Mouse (Mus musculus) hindbrain, embryonic 14.5 days (tissue): Measurements from ENCODE around the gene Kif7. TPM values are rescaled to one million over a fixed set of nuclear protein-coding genes. Genes with fewer than 3 reads are reported as not detected.
A peak's percentile ranks its signal among the peaks of the same experiment; 100 is the strongest.

Experiments used
- ATAC-seq: fragments of 200-750 bp; cut with Nextera tagmentation; 2 replicates; pipeline ENCODE4 v1.8.0; 2017; ENCODE audit warnings: moderate number of reproducible peaks, mild to moderate bottlenecking, moderate TSS enrichment, moderate library complexity; ENCODE audit not compliant: low FRiP score
- DNase-seq: peaks from one replicate; pipeline ENCODE4 v3.0.0-alpha.2; 2015; ENCODE audit warnings: low spot score
- H3K27ac ChIP-seq: fragments of 300-500 bp; sonication (generic); 2 replicates; pipeline ENCODE4 v1.5.1; 2014; ENCODE audit warnings: mild to moderate bottlenecking, moderate library complexity
- H3K27me3 ChIP-seq: fragments of 300-500 bp; sonication (generic); 2 replicates; pipeline ENCODE4 v1.6.1; 2014; ENCODE audit warnings: mild to moderate bottlenecking, low read length, mixed read lengths; ENCODE audit not compliant: control insufficient read depth, insufficient read depth
- H3K36me3 ChIP-seq: fragments of 300-500 bp; sonication (generic); replicated peaks from 2 replicates; pipeline ENCODE4 v1.6.1; 2014; ENCODE audit not compliant: control insufficient read depth, insufficient read depth
- H3K4me1 ChIP-seq: fragments of 300-500 bp; sonication (generic); replicated peaks from 2 replicates; pipeline ENCODE4 v1.6.1; 2014; ENCODE audit warnings: antibody characterized with exemption, low read length, mixed read lengths; ENCODE audit not compliant: control insufficient read depth, insufficient read depth
- H3K4me2 ChIP-seq: fragments of 300-500 bp; sonication (generic); replicated peaks from 2 replicates; pipeline ENCODE4 v1.6.1; 2014; ENCODE audit warnings: mild to moderate bottlenecking, moderate library complexity
- H3K4me3 ChIP-seq: fragments of 300-500 bp; sonication (generic); replicated peaks from 2 replicates; pipeline ENCODE4 v1.5.1; 2014; ENCODE audit warnings: mild to moderate bottlenecking, low read length
- H3K9ac ChIP-seq: fragments of 300-500 bp; sonication (generic); 2 replicates; pipeline ENCODE4 v1.6.1; 2014
- H3K9me3 ChIP-seq: fragments of 300-500 bp; sonication (generic); 2 replicates; pipeline ENCODE4 v1.6.1; 2016; ENCODE audit warnings: low read length; ENCODE audit not compliant: control insufficient read depth
- WGBS: fragments of 180-500 bp; shearing (Covaris S2); extraction: QIAGEN DNeasy Blood & Tissue Kit; methylation state at CpG from one replicate; pipeline ENCODE4 v1.1.7; 2014; 5-methylcytosine and 5-hydroxymethylcytosine counted together
- polyA plus RNA-seq: library from polyadenylated mRNA; unstranded; fragments of >200 nt; fragmentation: Nextera tagmentation; extraction: Ambion mirVana; gene quantifications from 2 replicates; pipeline ENCODE4 v1.2.1, GENCODE M21; 2014

Gene Kif7
- polyA plus RNA-seq, 1 experiment from 2014 or later, result 2.0 TPM

DNA sequence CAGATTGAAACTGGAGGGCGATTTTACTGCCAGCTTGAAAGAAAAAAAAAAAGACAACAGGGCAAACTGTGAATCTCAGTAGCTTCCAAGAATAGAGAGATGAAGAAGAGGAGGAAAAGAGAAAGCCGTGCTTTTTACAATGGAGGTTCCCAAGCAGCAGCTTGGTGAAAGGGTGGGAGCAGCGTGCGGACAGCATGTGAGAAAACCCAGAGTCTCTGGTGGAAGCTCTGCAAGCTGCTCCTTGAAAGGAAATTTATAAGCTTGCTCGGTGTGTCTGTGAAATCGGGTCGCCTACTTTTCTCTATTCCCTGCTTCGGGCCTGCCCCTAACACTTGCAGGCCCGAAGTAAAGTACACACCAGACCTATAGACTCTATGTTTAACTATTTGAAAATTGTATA, 28.5 kb upstream of the Kif7 start:
- WGBS, result 91% methylated on average over 9 of the region's 9 CpGs
- Histone ChIP-seq H3K9ac (no peak overlapping the region), H3K36me3 (no peaks in the 10 kb centered on the region), H3K4me3 (no peak overlapping the region), H3K9me3 (no peaks in the 10 kb centered on the region), H3K4me1 (peaks cover 6% of the 10 kb centered on the region; the same call in 1 of the 2 replicates), H3K27me3 (no peaks in the 10 kb centered on the region), H3K4me2 (no peak overlapping the region), H3K27ac (no peak overlapping the region)
- ATAC-seq (no peak), DNase-seq (no peak)

DNA sequence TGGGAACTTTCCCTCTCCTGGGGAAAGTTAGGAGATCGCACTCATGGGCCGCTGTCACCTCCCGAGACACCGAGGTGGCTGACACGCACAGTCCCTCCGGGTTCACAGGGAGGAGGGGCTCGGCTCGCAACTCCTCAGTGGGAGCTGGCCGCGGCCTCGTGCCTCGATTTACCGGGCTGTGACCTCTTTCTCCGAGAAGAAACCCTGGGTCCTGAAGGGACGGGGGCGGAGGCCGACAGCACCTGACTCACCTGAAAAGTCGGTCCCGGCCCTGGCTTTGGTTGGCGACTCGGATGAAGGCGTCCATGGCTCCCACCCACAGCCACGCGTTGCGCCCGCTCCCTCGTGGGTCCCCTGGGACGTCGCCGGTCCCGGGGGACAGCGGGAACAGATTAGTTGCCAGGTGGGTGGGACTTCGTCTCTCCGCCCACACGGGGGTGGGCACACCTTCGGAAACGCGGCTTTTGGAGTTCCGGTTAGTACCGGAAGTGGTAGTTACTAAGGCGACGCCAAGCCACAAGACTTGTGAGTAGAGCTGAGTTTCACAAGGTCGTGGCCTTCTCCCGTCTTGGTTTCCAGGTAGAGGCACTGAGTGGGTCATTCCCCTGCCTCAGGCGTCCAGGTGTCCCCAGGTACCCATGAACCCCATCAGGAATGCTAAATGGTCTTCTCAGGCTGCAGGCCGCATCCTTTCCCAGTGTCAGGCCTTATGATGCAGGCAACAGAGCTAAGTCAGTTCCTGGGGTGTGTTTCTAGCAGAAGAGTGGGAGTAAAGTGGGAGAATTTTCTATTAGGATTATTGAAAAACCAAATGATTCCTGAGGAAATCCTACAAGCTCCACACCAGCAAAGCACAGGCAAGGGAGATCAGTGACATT, 27.4 kb upstream of the Kif7 start, which contains the start of the genes Pex11a and Wdr93:
Gene Pex11a (minus strand): TSS at position 473 of the 878 bp plus-strand sequence.
Gene Wdr93 (plus strand): TSS at position 505 of the 878 bp plus-strand sequence.
- DNase-seq, result peak; percentile 88
- WGBS, result 3% methylated on average over 46 of the region's 46 CpGs
- no peaks in the 10 kb centered on the region for H3K36me3 ChIP-seq

DNA sequence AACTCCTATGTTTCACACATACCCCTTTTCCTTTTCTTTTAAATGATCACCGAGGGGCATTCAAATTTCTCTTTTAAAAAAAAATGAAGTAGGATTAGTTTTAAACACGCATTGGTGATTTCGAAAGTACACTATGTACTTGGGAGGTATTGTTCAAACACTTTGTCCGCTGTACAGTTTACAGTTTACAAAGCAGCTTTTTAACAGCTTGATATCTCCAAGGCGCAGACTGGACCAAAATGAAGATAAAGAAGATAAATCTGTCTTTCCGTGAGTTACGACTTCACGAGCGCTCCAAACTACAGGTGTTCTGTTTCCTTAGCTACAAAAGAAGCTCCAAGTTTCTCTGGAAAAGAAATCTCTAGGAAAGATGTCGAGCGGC, 26.7 kb upstream of the Kif7 start:
- Histone ChIP-seq H3K4me1 (peaks cover 6% of the 10 kb centered on the region; the same call in 1 of the 2 replicates), H3K9me3 (no peaks in the 10 kb centered on the region), H3K27ac (no peak overlapping the region), H3K4me2 (peak overlapping the region; percentile 97), H3K4me3 (peak overlapping the region; percentile 74), H3K9ac (peak overlapping the region; percentile 71), H3K27me3 (no peaks in the 10 kb centered on the region), H3K36me3 (no peaks in the 10 kb centered on the region)
- WGBS, result 25% methylated on average over 11 of the region's 11 CpGs
- ATAC-seq (no peak), DNase-seq (no peak)

More for the DNA sequence above, 27.4 kb upstream of the Kif7 start, which contains the start of the genes Pex11a and Wdr93:
- H3K9me3 ChIP-seq, result no peaks in the 10 kb centered on the region
- peak within 1 kb of the TSS; percentile 74 for H3K4me3 ChIP-seq
- H3K4me2 ChIP-seq, result peak within 1 kb of the TSS; percentile 97
- peak; percentile 88 for ATAC-seq
- no peak within 1 kb of the TSS for H3K27ac ChIP-seq
- H3K9ac ChIP-seq, result peak within 1 kb of the TSS; percentile 71
- H3K27me3 ChIP-seq, result no peaks in the 10 kb centered on the region
- H3K4me1 ChIP-seq, result peaks cover 6% of the 10 kb centered on the region; the same call in 1 of the 2 replicates

DNA sequence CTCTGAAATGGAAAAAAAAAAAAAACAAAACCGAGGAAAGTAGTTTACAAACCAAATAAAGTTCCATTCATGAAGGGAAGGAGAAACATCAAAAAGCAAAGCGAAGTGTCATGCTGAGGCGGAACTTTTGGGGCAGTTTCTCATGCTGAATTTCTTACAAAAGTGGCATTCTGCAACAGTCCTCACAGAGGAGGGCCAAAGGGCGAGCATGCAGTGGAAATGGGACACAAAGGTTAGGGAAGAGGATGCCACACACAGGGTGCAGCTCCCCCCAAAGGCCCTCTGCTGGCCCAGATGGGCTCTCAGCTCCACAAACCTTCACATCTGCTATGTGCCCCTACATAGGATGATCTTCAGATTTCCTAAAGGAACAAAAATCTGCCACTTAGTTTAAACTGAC, 24.8 kb upstream of the Kif7 start:
- Histone ChIP-seq H3K9ac (no peak overlapping the region), H3K9me3 (no peaks in the 10 kb centered on the region), H3K36me3 (0 out of 2 replicates have a peak, but pooled peaks cover 8% of the 10 kb centered on the region), H3K4me1 (peaks cover 6% of the 10 kb centered on the region; the same call in 1 of the 2 replicates), H3K27me3 (no peaks in the 10 kb centered on the region), H3K4me2 (no peak overlapping the region), H3K4me3 (no peak overlapping the region), H3K27ac (no peak overlapping the region)
- ATAC-seq, result no peak
- DNase-seq, result no peak
- 80% methylated on average over 4 of the region's 4 CpGs for WGBS

DNA sequence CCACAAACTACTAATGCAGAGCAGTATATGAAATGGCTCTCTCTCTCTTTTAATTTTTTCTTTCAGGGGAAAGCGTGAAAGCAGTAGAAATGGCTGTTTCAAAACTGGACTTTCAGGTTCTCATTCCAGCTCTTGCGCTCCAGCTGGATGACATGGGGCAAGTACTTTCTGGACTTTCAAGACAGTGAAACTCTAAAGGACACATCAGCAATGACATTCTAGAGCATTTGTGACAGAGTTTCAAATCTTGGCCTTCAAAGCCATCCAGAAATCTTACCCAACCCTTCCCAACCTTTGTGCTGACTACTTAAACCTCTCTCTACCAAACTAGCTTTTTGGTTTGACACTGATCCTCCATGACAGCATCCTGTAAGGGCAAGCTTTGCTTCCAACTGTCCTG, 23.4 kb upstream of the Kif7 start:
- 95% methylated on average over 2 of the region's 2 CpGs for WGBS
- Histone ChIP-seq H3K27me3 (no peaks in the 10 kb centered on the region), H3K9ac (no peak overlapping the region), H3K4me2 (no peak overlapping the region), H3K4me1 (peaks cover 6% of the 10 kb centered on the region; the same call in 1 of the 2 replicates), H3K27ac (no peak overlapping the region), H3K9me3 (no peaks in the 10 kb centered on the region), H3K36me3 (0 out of 2 replicates have a peak, but pooled peaks cover 8% of the 10 kb centered on the region), H3K4me3 (no peak overlapping the region)
- ATAC-seq, result no peak
- no peak for DNase-seq

DNA sequence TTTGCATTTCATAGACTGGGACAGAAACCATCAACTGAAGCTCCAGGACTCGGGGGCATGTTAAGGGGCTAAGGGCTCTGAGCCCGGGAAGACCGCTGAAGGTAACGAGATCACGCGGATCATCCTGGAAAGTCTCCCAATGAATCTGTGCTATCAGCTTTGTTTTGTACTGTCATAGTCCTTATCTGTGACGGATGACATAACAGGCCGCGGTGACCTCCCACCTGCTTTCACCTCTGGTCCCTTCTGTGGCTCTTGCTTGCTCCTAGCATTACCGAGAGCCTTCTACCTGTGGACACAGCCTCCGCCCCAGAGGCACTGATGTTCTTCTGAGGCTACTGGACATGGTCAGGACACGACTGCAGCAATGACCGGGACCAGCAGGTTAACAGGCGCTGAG, 21.0 kb upstream of the Kif7 start:
- H3K4me1 ChIP-seq, result no peaks in the 10 kb centered on the region
- no peak for ATAC-seq
- H3K36me3 ChIP-seq, result 0 out of 2 replicates have a peak, but pooled peaks cover 8% of the 10 kb centered on the region
- H3K9ac ChIP-seq, result no peak overlapping the region
- H3K27me3 ChIP-seq, result no peaks in the 10 kb centered on the region
- H3K27ac ChIP-seq, result no peak overlapping the region
- DNase-seq, result no peak
- no peak overlapping the region for H3K4me3 ChIP-seq
- no peaks in the 10 kb centered on the region for H3K9me3 ChIP-seq
- 94% methylated on average over 14 of the region's 14 CpGs for WGBS
- no peak overlapping the region for H3K4me2 ChIP-seq

DNA sequence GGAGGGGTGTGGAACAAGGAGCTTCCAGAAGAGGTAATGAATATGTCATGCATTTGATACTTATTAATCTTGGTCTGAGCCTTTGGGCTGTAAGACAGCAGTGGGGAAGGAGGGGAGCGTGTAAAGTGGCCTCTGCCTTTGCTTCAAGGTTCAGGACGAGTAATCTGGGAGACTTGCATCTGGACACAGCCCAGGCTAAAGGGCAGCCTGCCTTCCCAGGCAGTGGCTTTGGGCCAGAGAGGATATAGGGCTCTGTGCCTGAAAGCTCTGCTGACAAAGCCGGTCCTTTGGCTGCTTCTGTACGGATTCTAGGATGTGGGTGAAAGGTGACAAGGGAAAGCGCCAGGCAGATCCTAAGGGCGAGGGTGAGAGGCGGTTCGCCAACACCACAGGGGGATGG, 19.0 kb upstream of the Kif7 start:
- no peaks in the 10 kb centered on the region for H3K4me1 ChIP-seq
- H3K4me2 ChIP-seq, result no peak overlapping the region
- DNase-seq, result no peak
- no peaks in the 10 kb centered on the region for H3K9me3 ChIP-seq
- H3K27me3 ChIP-seq, result no peaks in the 10 kb centered on the region
- H3K9ac ChIP-seq, result no peak overlapping the region
- no peak overlapping the region for H3K27ac ChIP-seq
- H3K4me3 ChIP-seq, result no peak overlapping the region
- ATAC-seq, result no peak
- H3K36me3 ChIP-seq, result 0 out of 2 replicates have a peak, but pooled peaks cover 8% of the 10 kb centered on the region
- WGBS, result 82% methylated on average over 8 of the region's 8 CpGs

DNA sequence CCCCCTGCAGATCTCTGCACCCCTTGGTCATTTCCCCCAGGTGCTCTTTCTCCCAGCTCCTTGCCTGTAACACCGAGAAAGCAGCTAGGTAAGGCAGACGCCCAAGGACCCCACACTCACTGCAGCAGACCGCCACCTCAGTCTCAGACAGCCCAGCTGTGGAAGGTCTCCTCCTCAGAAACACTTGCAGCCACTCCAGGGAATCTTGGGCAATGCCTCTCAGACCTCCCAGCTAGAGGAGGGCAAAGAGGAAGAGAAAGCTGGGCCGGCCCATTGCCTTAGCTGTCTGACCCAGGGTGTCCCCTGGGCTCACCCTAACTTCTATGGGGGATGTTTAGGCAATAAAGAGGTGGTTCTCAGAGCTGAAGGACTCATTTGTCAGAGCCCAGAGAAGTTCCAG, 17.1 kb upstream of the Kif7 start, which contains the start of gene Plin1:
Gene Plin1 (minus strand): TSS at position 282 of the 400 bp plus-strand sequence.
- DNase-seq (no peak), ATAC-seq (no peak)
- 66% methylated on average over 4 of the region's 4 CpGs for WGBS
- H3K27ac ChIP-seq, result no peak within 1 kb of the TSS
- H3K4me1 ChIP-seq, result no peaks in the 10 kb centered on the region
- H3K4me2 ChIP-seq, result no peak within 1 kb of the TSS
- no peaks in the 10 kb centered on the region for H3K9me3 ChIP-seq
- 0 out of 2 replicates have a peak, but pooled peaks cover 8% of the 10 kb centered on the region for H3K36me3 ChIP-seq
- no peak within 1 kb of the TSS for H3K4me3 ChIP-seq
- no peaks in the 10 kb centered on the region for H3K27me3 ChIP-seq
- H3K9ac ChIP-seq, result no peak within 1 kb of the TSS

DNA sequence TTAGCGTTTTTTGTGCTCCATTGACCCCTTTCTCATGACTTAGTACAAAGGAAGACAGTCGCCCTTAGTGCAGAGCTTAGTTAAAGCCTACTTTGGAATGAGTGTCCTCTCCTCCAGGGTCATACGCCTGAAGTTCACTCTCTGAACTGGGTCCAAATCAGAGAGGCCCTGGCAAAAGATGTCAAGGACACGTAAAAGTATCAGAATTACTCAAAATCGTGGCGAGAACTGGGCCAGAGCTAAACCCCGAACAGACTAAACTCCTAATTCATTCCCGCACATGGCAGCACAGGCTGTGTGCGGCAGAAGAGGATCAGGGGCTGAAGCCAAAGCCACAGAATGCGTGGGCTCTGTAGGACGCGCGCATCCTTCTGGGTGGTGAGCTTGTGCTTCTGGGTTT, 15.9 kb upstream of the Kif7 start:
- no peak overlapping the region for H3K4me3 ChIP-seq
- H3K9me3 ChIP-seq, result no peaks in the 10 kb centered on the region
- no peaks in the 10 kb centered on the region for H3K4me1 ChIP-seq
- H3K27ac ChIP-seq, result no peak overlapping the region
- no peaks in the 10 kb centered on the region for H3K27me3 ChIP-seq
- no peak overlapping the region for H3K9ac ChIP-seq
- ATAC-seq, result no peak
- 0 out of 2 replicates have a peak, but pooled peaks cover under 1% of the 10 kb centered on the region for H3K36me3 ChIP-seq
- WGBS, result 80% methylated on average over 13 of the region's 13 CpGs
- H3K4me2 ChIP-seq, result no peak overlapping the region
- DNase-seq, result no peak
